Mouse (Mus musculus) brain, adult 2 months (tissue): ENCODE measurements around the gene Zcrb1.
"Not testable (repeated sequence)": the region's sequence is repeated elsewhere in the genome, so short reads cannot be mapped to it uniquely, and the experiment has no call there.

ENCODE experiments used
- DNase-seq: peaks from one replicate; pipeline ENCODE4 v3.0.0; 2011; ENCODE audit warnings: low read depth, low spot score

The Zcrb1 gene

DNA sequence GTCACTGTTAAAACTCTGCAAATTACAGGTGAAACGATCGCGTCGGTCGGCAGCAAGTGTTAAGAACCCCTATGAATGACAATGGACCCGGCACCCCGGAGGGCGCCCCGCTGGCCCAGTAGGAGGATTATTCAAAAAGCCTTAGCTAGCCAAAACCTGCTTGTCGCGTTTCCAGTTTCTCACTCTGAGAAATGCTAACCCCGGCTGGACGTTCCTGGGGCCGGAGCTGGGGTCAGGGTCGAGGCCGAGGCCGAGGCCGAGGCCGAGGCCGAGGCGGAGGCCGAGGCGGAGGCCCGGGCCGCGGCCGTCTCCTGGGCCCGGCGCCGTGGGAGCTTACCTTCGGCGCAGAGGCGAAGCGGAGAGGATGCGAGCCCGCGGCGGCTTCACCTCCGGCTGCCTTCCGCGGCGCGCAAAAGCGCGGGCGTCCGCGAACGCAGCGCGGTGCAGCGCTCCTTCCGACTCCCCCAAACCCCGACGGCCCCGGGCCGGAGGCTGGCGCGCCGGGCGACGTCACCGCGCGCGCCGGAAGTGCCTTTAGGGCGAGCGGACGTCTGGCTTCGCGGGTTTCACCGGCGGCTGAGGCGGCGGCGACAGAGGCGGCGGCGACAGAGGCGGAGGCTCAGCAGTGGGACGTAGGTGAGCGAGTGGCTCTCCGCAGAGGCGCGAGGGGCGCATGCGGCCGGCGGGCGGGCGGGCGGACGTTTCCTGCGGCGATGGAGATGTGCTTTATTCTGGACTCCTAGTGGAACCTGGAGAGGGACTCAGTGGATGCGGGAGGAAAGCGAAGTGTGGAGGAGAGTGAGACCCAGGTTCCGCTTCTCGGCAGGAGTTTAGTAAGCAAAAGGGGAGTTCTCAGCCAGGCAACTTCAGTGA is at the start of gene Zcrb1, which contains the start of gene Pphln1:
Zcrb1 (minus strand) TSS at position 509 of the 873 bp plus-strand sequence.
Pphln1 (plus strand) TSS at position 525 of the 873 bp plus-strand sequence.
- peak; percentile 92 for DNase-seq

DNA sequence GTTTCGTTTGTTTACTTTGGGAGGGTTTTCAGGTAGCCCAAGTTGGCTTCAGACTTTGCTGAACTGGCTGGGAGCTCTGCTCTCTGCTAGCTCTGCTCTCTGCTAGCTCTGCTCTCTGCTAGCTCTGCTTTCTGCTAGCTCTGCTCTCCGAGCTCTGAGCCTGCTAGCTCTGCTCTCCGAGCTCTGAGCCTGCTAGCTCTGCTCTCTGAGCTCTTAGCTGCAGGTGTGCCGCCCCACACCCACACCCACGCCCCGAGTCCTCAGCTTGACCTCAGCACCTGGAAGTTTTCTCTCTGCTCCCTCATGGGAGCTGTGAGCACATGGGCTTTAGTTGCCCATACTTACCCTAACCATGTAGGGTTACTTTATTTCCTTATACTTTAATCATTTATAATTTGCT is 45.5 kb upstream of the Zcrb1 start:
- DNase-seq = peak; percentile 45

- DNase-seq = no peak
Observed at GRCm38 (mm10) chr15:93442271-93442670, 44.1 kb upstream of the Zcrb1 start.

GRCm38 (mm10) chr15:93438663-93439062 is 40.5 kb upstream of the Zcrb1 start:
- DNase-seq = peak; percentile 79

GRCm38 (mm10) chr15:93435998-93436397 is 37.9 kb upstream of the Zcrb1 start:
- no peak for DNase-seq

- DNase-seq = no peak
Observed at GRCm38 (mm10) chr15:93433811-93434210, 35.7 kb upstream of the Zcrb1 start.

GRCm38 (mm10) chr15:93422537-93422936 is 24.4 kb upstream of the Zcrb1 start:
- no peak for DNase-seq

GRCm38 (mm10) chr15:93420596-93420995 is 22.5 kb upstream of the Zcrb1 start:
- DNase-seq = no peak

DNA sequence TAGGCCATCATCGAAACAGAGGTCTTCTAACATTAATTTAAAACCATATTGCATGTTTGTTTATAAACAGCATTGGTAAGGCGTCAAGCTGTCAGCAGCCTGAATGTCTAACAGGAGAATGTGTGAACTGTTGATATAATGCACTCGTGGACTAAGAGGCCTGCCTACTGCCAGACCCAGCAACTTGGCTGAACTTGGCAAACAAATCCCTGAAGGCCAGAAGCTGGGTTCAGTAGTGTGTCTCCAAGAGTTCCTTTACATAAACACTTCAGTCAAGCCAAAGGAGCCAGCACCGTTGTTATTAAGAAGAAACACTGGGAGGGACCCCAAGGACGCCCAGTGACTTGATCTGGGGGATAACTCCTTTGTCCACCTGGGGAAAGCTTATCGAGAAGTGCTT is 18.2 kb upstream of the Zcrb1 start:
- DNase-seq = no peak

GRCm38 (mm10) chr15:93414456-93414855 is 16.3 kb upstream of the Zcrb1 start:
- peak; percentile 15 for DNase-seq

DNA sequence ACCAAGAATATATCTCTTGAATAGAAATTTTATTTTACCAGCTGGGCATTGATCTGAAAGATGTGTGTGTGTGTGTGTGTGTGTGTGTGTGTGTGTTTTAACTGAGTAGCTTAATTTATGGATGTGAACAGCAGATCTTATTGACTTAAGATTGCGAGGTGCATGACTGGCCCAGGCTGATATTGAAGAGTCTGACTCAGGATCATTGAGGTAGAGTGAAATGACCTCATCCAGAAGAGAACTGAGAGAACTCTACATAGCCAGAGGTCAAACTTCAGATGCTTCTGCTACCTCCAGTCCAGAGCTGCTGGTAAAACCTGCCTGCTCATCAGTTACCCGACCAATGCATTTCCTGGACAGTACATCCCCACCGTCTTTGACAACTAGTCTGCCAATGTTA is 14.3 kb upstream of the Zcrb1 start:
- no peak for DNase-seq

- DNase-seq = no peak
Observed at GRCm38 (mm10) chr15:93406492-93406891, 8.4 kb upstream of the Zcrb1 start.

- DNase-seq = no peak
Observed at GRCm38 (mm10) chr15:93405446-93405986, 7.4 kb upstream of the Zcrb1 start.

DNA sequence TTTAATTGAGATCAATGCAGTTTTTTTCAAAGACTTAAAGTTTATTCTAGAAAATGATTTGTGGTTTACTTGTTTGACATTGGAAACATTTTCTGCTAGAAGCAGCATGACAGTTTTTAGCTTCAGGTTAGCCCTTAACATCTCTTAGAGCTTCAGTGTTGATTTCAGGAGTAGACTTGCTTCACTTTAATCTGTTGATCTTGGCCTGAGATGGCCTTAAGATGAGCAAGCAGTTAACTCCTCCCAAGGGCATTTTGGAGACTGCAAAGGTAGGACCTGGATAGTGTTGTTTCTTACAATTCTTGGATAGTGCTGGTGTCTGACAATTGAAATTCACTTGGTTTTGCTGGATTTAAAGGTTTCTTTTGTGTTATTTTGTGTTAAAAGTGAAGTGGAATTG is 6.7 kb upstream of the Zcrb1 start:
- DNase-seq = no peak

DNA sequence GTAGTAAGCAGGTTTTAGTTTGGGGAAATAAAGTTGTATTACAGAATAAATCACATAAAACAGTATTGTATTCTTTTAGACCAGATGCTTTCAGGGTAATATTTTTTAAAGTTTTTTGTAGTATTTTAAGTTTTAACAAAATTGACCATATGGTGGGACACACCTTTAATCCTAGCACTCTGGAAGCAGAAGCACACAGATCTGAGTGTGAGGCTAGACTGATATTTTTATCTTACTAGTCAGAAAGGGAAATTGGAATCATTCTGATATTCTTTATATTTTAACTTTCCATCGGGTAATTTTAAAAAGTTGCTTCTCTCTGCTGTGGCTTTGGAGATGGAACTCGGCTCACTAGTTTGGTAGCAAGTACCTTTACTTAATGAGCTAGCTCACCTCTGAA is 4.6 kb upstream of the Zcrb1 start:
- DNase-seq = no peak

GRCm38 (mm10) chr15:93401446-93401845 is 3.3 kb upstream of the Zcrb1 start:
- DNase-seq = no peak

- no peak for DNase-seq
Observed at GRCm38 (mm10) chr15:93398699-93399540, 786 bp upstream of the Zcrb1 start.

- DNase-seq = peak; percentile 22
Observed at GRCm38 (mm10) chr15:93397269-93397668, 865 bp downstream of the Zcrb1 start.

GRCm38 (mm10) chr15:93381337-93381736 is 16.8 kb downstream of the Zcrb1 start:
- no peak for DNase-seq

- no peak for DNase-seq
Observed at GRCm38 (mm10) chr15:93379177-93379576, 19.0 kb downstream of the Zcrb1 start.

DNA sequence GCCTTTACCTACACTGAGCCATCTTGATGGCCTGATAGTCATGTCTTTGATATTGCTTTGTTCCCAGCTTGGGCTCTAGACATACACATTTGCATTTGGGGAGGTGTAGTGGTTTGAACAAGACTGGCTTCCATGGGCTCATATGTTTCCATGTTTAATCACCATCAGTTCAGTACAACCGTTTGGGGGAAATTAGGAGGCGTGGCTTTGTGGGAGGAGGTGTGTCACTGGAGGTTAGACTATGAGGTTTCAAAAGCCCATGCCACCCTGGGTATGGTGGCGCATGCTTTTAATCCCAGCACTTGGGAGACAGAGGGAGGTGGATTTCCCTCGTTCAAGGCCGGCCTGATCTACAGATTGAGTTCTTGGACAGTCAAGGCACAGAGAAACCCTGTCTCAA is 22.4 kb downstream of the Zcrb1 start:
- no peak for DNase-seq

- not testable (repeated sequence) for DNase-seq
Observed at GRCm38 (mm10) chr15:93372525-93373119, 25.5 kb downstream of the Zcrb1 start.
